Mouse (Mus musculus): ENCODE data around the gene Fmnl2.

The Fmnl2 gene

DNA sequence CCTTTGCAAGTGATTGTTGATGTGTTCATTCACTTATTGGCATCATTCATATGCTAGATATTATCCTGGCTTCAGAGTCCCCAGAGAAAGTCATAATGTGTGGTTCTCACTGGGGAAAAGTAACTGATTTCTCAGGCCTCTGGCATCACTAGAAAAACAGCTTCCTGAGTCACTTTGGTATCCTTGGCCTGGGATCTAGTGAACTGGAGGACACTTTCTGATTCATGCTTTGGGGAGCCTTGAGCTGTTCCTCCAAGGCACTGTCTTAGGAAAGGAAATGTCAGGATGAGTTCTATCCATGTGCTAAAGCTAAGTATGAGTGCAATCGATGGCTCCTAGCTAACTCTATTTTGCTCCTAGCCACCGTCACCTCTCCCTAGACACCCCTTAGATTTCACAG is 245.2 kb downstream of the Fmnl2 start:
- no peak for DNase-seq (ENCODE audit: low read depth, low spot score)

GRCm38 (mm10) chr2:53105408-53105807 is 247.7 kb downstream of the Fmnl2 start:
- DNase-seq (ENCODE audit: low read depth, low spot score), result no peak

DNA sequence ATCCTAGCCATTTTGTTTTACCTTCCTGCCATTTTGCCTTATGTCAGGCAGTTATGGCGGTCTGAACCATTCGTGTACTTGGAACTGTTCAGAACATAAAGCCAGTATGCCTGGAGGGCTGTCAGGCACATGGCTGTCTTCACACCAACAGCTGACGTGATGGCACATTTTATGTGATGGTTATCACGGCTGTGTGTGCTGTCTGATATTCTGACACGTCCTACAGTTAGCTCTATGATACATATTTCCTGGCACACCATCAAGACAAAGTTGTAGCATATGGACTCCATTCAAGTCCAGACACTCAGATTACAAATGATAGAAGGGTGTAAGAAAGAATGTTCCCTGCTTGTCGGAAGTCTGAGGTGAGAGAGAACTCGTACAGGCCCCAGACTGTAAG is 248.4 kb downstream of the Fmnl2 start:
- DNase-seq (ENCODE audit: low read depth, low spot score), result no peak

- no peak for DNase-seq (ENCODE audit: low read depth, low spot score)
These were observed 248.8 kb downstream of the Fmnl2 start for GRCm38 (mm10) chr2:53106472-53106871.

GRCm38 (mm10) chr2:53108547-53108946 is 250.9 kb downstream of the Fmnl2 start:
- DNase-seq (ENCODE audit: low read depth, low spot score), result peak; percentile 47

DNA sequence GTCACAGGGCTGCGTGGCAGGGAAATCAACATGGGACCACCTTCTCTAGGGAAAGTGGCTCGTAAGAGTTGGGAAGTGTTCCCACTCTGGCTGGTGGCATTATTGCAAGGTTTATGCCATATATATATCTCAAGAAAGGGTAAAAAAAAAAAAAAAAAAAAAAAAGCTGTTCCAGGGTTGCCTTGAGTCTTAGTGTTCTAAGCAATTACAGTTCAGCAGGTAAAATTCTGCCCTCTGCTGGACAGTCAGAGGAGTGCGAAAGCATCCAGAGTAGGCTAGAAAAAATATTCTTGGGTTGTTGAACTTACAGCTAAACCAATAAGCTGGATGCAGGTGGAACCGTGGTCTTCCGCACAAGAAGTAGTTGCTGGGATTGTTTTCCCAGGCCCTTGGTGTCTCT is 264.1 kb downstream of the Fmnl2 start:
- peak; percentile 52 for DNase-seq (ENCODE audit: low read depth, low spot score)

DNA sequence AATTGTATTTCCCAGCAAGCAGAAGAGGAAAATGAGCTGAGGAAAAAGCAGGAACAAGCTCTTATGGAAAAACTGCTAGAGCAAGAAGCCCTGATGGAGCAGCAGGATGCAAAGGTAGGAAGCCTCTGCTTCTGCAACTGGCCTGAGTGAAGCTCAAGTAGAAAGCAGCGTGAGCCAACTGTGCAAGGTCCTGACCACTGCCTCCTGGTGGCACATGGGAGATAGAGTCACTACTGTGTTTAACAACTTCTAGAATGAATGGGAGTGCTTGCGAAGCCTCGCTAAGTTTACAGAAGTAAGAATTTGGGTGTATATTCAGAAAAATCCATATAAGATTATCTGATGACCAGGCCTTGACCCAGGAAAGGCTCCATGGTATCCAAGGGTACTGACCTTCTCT is 268.3 kb downstream of the Fmnl2 start:
- DNase-seq (ENCODE audit: low read depth, low spot score), result peak; percentile 41

- DNase-seq (ENCODE audit: low read depth, low spot score), result no peak
These were observed 271.4 kb downstream of the Fmnl2 start for GRCm38 (mm10) chr2:53129070-53129469.

- no peak for DNase-seq (ENCODE audit: low read depth, low spot score)
These were observed 273.9 kb downstream of the Fmnl2 start for GRCm38 (mm10) chr2:53131567-53131966.

- DNase-seq (ENCODE audit: low read depth, low spot score), result peak; percentile 25
These were observed 289.2 kb downstream of the Fmnl2 start for GRCm38 (mm10) chr2:53146852-53147251.

GRCm38 (mm10) chr2:53173966-53174365 is 316.3 kb downstream of the Fmnl2 start:
- no peak for DNase-seq (ENCODE audit: low read depth, low spot score)

DNA sequence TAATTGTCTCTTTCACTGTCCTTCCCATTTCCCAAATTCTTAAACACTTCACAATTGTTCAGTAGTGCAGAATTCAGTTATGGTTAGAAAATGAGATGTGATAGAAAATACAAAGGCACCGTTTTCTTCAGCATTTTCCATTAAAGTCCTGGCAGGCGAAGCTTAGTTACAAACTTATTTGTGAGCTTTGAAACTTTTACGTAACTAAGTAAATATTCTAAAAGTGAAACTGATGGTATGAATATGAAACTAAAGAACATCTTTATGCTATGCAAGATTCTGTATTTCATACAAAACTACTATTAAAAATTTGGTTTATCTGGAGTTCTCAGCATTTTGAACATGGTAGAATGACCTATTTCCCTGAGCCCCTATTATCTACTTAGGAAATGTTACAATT is 321.3 kb downstream of the Fmnl2 start:
- no peak for DNase-seq (ENCODE audit: low read depth, low spot score)

DNA sequence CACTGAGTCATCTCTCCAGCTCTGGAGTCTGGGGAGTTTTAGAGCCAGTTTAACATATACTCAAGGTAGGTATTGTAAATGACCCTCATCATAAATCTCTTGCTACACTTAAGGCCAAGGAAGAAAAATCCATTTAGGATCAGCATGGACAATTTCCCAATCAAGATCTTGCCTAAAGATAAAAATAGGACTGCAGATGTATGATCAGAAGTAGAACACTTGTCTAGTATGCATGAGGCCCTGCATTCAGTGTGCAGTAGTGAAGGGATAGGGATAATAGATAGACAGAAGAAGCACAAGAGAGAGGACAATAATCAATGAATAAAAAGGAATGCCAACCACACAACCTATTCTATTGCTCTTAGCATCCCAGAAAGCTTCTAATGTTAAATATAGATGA is 322.2 kb downstream of the Fmnl2 start:
- no peak for DNase-seq (ENCODE audit: low read depth, low spot score)

Measured in ES-CJ7 (cell line).